In the genomic region with DNA sequence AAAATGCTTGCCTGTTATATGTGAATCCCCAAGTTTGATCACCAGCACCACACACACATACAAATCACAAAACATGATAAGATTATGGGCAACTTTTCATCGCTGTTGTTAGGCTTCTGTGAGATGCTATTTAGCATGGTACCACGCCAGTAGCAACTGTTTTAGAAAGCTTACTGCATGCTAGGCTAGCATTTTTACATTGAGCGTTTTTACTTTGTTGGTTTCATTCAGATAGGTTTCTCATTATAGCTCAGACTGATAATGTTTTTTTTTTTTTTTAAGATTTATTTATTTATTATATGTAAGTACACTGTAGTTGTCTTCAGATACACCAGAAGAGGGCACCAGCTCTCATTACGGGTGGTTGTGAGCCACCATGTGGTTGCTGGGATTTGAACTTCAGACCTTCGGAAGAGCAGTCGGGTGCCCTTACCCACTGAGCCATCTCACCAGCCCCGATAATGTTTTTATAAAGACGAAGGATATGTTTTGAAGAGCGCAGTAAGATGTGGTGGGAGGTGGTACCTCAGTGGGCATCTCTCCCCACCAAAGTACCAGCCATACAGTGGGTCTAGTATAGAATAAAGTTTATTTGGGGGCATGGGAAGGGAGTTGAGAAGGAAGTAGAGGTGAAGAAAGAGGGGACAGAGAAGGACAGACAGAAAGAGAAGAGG, we compare ENCODE assay signal across 1 mouse cellular context.
TF ChIP-seq lines count a peak whose summit lies in the region.

No protein-coding gene starts in this region.

TF ChIP-seq in MEL, 35 proteins besides CTCF, POLR2A, EP300 and RAD21 (continued from another document):
- TF ChIP-seq POLR2AphosphoS2 (IDR thresholded peaks at IDR 0.05; ENCODE audit: low read length) (no peak), GATA1 (IDR thresholded peaks at IDR 0.05; ENCODE audit: low read depth, low read length) (no peak), UBTF (IDR thresholded peaks at IDR 0.05; ENCODE audit: borderline replicate concordance, insufficient read depth, low read depth, low read length) (no peak), MYC (IDR thresholded peaks at IDR 0.05; ENCODE audit: low read depth, low read length) (no peak), ETS1 (IDR thresholded peaks at IDR 0.05; ENCODE audit: low read depth, low read length) (no peak), JUND (IDR thresholded peaks at IDR 0.05; ENCODE audit: low read depth, low read length) (no peak), CHD1 (IDR thresholded peaks at IDR 0.05; ENCODE audit: low read depth, low read length) (no peak)
